Mouse (Mus musculus) brain, embryonic 14.5 days (tissue): ENCODE measurements around the gene Tbxas1.

ENCODE experiments used
- CTCF ChIP-seq: fragments of 200-500 bp; IDR thresholded peaks from 2 replicates; pipeline ENCODE4 v1.5.1; 2012; ENCODE audit warnings: inconsistent platforms, mild to moderate bottlenecking, moderate library complexity, borderline replicate concordance; ENCODE audit not compliant: insufficient read depth, insufficient read length; ENCODE audit errors: extremely low read depth
- POLR2A ChIP-seq: fragments of 200-500 bp; IDR thresholded peaks from 2 replicates; pipeline ENCODE4 v1.6.1; 2012; ENCODE audit warnings: mild to moderate bottlenecking, inconsistent platforms, borderline replicate concordance; ENCODE audit not compliant: poor library complexity, insufficient read depth, insufficient read length, severe bottlenecking; ENCODE audit errors: extremely low read depth

DNA sequence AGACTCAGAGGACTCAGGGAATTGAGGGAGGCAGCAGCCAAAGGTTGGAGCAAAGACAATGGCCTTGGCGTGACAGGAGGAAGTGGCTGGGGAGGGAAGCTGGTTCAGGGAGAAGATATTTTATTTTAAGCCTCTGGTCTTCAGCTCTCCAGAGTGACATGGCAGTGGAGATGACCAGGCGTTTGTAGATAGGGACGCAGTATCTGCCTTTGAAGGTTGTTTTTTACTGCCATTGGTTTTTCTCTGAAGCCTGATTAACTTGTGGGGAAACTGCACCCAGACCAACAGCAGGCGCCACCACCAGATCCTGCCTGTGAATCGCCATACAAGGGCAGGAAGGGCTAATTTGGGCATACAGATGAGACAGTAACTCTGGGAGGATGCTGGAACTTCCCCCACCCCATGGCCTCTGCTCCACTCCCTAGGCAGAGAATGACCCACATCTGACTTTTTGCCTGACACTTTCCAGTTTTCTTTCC, 74.5 kb downstream of the Tbxas1 start:
- no peak for TF ChIP-seq CTCF
- TF ChIP-seq POLR2A = no peak
